Mouse (Mus musculus) 3T3-L1 (cell line): ENCODE data around the gene Aifm2.

Experiments used
- DNase-seq: peaks from one replicate; pipeline ENCODE4 v3.0.0-alpha.2; 2015; ENCODE audit warnings: low read depth, low spot score

Aifm2 gene

DNA sequence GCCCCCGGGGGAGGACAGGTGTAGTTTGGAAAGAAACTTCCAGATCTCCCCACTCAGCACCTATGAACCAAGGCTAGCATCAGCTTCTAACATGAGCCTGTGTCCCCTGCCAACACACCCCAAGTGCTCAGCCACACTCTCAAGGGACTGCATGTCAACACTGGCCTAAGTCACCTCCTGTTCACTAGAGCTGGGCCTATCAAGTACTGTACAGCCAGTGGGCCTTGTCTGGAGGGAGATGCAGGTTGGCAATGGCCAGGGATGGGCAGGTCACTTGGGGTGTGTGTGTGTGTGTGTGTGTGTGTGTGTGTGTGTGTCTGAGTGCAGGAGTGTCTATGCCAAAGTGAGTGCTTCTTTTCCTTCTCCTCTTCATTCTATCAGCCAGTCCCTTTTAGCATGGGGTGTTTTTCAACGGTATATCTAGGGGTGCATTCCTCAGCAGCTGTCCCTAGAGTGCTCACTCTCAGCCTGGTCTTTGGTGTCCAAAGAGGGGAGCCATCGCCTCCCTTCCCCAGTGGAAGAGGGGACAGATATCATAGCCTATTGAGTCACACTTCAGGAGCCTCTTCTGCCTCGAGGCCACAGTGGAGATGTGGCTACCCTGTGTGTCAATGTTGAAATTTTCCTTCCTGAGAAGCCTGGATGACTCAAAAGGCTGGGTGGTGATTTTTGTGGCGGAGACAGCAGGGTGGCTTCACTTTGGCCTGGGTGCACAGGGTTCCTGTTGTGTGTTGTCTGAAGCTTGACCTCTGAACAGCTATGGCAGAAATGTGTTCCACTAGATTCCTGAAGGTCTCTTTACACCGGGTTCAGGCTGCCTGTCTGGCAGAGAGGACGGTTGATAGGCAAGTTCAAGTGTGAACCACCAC is 1.2 kb downstream of the Aifm2 start:
- peak; percentile 34 for DNase-seq

DNA sequence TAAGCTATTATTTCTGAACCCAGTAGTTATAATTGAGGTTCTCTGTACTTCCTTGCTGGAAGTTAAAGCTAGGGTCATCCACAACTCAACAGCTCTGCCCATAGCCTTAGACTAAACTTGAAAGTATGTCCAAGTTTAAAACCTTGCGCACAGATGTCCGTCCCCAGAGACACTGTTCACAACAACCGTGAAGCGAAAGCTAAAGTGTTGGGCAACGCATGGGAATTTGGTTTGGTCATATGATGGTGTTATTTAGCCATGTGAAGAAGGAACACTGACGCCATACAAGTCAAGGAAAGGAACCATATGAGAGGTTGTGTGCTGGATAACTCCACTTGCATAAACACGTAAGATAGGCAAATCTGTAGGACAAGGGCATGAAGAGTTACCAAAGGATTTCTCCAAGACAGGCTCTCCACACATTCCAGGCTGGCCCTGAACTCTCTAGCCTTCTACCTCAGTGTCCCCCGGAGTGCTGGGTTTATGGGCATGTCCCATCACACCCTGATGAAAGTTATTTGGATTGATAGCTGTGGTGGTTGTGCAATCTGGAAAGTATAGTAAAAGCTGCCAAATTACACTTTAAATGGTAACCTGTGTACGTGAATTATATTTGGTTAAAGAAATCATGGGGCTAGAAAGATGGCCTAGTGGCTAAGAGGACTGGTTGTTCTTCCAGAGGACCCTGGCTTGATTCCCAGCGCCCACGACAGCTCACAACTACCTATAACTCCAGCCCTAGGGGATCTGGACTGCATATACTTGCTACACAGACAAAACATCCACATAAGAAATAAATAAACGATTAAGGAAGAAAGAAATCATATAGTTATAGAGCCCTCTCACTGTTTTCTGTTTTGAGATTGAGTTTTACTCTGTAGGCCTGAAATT is 2.6 kb downstream of the Aifm2 start:
- DNase-seq: no peak

DNA sequence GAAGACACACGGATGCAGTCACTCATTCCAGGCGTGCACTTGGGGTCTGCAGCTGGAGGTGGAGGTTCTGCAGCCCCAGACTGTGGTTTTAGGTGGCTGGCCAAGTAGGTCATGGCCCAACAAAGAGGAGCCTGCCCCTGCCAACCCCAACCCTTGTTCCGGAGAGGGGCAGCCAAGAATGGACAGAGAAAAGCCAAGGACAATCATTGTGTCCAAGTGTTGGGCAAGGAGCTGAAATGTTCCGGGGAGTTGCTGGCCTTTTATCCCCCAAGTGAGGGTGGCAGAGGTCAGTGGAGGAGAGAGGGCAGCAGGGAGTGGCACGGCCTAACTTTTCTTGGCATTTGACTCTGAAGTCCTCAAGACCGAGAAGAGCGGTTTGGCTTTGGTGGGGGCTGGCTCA is 5.3 kb downstream of the Aifm2 start:
- no peak for DNase-seq

DNA sequence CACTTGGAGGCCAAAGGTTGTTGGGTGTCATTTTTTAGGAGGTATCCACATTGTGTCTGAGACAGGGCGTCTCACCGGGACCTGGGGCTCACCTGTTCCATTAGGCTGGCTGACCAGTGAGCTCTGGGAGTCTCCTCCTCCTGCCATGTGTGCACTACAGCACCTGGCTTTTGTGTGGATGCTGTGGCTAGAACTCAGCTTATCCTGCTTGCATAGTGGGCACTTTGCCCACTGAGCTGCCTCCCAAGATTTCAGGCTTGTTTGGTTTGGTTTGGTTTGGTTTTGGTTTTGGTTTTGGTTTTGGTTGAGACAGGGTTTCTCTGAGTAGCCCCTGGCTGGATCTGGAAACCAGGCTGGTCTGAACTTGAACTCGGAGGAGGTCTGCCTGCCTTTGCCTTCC is 7.2 kb downstream of the Aifm2 start:
- peak; percentile 49 for DNase-seq

DNA sequence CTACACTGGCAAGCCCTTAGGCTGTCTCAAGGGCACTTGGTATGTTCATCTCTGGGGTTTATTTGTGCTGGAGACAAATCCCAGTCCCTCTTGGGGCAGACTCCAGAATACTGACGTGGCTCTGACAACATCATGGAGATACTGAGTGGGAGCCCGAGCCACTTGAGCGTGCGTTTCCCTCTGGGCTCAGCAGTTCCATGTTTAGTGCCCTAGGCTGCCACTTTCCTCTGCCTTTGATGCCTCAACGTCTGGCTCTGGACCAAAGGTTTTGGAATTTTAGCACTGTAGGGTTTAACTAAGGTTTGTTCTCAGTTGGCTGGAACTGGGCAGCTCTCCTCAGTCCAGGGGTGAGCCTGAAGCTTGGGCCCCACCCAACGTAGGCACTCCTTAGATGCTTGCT is 8.2 kb downstream of the Aifm2 start:
- DNase-seq: no peak

DNA sequence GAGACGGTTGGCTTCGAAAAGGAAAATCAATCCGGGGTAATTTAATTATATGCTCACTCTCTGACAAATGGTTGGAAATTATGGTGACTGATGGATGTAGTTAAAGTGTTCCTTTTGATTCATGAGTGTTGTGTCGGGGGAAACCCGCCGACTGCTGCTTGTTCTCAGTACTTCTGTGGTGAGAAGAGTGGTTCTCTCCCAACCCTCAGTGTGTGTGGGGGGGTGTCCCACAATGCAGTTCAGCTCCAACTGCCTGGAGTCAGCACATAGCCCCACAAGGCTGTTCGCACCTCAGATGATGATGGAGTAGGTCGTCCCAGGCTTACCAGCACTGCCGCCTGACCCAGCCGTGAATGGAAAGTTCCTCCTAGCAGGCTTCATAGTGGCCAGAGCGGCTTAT is 14.1 kb downstream of the Aifm2 start:
- DNase-seq: no peak

DNA sequence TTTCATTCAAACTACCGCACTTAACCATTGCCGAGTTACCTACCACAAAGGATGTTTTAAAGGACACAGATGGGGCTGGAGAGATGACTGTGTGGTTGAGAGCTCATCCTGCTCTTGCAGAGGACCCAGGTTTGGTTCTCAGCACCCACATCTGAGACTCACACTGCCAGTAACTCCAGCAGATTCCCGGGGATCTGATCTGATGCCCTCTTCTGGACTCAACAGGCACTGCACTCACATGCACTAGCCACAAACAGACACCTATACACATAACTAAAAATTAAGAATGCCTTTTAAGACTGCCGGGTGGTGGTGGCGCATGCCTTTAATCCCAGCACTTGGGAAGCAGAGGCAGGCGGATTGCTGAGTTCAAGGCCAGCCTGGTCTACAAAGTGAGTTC is 15.1 kb downstream of the Aifm2 start:
- no peak for DNase-seq

DNA sequence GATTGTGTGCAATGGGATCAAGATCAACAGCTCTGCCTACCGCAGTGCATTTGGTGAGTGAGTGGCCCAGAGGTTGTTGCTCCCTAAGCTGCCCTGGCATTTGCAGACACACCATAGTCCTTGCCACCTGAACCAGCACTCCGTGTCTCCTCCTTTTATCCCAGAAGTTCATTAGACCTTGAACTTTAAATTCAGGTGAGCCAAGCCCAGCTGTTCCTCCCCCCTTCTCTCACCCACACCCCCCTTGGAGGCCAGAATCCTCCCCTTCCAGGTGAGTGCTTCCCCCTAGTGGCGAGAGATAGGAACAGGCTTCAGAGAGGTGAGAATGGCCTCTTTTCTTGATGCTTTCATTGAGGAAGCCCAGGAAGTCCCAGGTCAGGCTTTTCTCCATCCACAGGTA is 19.3 kb downstream of the Aifm2 start:
- peak; percentile 63 for DNase-seq

DNA sequence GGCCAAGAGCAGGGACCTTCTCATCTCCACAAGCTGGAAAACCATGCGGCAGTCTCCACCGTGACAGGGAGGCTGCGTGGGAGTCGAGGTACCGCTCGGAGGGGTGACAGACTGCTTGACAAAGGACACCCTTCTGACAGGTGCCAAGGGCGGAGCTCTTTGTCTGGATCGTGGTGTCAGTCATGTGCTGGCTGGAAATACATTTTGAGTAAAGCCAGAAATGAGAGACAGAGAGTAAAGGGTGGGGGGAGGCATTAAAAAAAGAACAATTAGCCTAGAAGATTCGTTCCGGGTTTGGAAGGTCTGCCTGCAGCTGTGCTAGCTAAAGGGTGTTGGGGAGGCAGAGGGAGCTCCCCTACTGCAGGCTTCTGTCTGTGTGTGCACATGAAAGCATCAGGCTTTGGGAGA is 21.6 kb downstream of the Aifm2 start:
- no peak for DNase-seq

DNA sequence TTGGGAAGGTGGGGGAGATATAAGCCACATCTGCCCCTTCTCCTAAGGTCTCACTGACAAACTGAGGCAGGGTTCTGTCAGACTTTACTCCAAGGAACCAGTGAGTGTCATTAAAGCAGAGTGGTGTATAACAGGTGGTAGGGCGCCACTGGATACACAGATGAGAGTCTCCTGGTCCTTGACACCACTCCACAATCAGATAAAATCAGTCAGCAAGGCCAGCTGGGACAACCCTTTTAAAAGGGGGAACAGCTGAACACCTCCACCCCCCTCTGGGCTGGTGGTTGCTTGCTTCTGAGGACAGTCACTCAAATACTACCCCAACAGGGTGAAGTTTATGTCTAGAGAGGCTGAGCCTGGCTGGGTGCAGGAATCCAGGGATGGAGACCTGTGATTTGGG is 22.5 kb downstream of the Aifm2 start:
- no peak for DNase-seq

DNA sequence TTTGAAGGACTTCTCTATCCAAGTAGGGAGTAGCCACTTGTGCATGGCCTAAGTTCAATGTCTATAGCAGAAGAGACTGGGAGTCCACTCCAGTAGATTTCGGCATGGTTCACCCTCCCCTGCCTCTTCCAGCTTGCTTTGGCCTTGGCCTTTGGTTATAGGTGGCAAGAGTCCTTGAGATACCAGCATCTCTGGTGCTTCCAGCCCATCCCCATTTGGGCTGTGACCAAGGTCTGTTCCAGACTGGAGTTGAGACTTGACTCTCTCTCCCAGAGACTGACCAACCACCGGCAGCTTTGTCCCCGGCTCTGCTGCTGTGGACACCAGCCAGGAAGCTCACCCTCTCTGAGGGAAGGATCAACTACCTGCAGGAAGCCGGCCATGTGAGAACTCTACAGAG is 23.1 kb downstream of the Aifm2 start:
- DNase-seq: no peak

DNA sequence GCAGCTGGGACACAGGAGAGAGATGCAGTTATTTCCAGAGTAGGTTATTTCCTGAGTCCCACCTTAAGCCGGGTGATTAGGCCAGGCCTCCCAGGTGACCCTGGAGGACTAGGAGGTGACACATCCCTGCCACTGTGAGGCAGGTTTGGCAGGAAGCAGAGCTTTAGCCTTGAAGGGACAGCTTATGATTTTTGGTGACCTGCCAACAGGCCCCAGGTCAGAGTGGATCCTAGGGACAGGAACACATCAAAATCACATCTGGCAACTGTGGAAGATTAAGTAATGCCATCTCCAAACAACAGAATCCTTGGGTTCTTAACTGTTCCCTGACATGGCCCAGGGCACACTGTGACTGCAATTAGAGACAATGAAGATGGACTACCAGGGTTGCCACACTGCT is 26.2 kb downstream of the Aifm2 start:
- no peak for DNase-seq

DNA sequence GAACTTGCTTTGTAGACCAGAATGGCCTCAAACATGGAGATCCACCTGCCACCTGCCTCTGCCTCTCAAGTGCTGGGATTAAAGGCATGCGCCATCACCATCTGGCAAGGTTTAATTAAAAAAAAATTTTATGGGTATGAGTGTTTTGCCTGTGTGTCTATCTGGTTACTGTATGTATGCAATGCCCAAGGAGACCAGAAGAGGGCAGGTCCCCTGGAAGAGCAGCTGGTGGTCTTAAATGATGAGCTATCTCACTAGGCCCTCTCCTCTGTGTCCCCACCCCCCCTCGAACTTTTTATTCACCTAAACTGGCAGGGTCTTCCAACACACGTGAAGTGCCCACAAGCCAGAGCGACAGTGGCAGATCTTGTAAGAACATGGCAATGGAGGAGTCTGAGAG is 26.8 kb downstream of the Aifm2 start:
- peak; percentile 14 for DNase-seq

DNA sequence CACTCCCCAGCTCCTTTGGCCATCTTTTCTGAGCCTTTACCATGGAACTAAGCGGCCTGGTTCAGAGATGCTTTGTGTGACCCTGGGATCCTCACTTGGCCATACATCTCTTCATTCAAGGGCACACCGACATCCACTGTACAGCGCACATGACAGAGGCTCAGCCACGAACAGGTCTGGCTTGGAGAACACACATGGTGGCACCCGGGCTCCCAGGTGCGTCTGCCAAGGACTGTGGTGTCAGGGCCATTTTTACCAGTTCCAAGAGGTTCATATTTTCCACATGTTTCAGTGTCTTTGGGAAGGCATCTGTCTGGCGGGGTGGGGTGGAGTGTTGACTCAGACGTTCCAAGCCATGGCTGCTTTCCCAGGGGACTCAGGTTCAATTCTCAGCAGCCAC is 27.3 kb downstream of the Aifm2 start:
- no peak for DNase-seq

DNA sequence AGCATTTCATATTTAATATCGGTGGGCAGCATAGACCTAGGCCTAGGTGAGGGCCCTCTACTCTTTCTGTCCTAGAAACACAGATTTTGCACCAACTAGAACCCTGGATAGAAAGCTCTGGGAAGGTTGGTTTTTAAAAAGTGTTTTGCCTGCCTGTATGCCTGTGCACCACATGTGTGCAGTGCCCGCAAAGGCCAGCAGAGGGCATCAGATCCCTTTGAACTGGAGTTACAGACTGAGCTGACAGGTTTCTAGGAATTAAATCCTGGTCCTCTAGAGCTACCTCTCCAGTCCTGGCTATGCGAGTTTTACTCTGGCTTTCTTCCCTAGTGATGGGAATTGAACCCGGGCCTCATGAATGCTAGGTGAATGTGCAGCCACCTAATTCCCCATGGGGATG is 30.1 kb downstream of the Aifm2 start:
- peak; percentile 45 for DNase-seq

DNA sequence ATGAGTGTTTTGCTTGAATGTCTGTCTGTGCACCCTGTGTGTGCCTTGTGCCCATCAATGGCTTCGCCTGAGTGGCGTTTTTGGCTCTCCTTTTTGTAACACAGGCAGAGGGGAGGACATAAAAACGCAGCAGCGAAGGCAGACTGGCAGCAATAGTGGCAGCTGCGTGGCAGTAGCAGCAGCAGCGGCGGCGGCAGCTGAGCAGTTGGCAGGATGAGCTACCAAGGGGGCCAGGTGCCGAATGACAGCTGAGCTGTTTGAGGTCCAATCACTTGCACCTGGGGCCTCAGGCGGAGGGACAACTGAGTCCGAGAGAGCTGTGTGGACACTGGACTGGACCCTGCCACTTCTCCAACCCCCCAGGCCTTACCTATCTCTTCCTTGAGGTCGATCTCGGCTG is 32.2 kb downstream of the Aifm2 start:
- no peak for DNase-seq

DNA sequence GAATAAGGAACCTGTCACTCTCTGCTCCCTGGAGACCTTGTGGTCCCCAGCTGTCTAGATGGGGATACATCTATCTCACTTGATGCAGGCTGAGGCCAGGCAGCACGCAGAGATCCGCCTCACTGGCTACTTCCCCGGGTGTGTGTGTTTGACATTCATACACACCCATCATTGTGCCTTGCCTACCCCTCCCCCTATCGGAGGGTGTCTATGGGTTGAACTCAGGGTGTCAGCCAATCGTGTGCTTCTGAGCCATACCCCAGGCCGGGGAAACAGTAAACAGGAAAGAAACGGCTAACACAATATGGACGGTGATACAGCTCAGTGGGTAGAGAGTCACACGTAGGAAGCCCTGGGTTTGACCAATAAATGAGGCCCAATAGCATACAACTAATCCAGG is 35.0 kb downstream of the Aifm2 start:
- DNase-seq: no peak

DNA sequence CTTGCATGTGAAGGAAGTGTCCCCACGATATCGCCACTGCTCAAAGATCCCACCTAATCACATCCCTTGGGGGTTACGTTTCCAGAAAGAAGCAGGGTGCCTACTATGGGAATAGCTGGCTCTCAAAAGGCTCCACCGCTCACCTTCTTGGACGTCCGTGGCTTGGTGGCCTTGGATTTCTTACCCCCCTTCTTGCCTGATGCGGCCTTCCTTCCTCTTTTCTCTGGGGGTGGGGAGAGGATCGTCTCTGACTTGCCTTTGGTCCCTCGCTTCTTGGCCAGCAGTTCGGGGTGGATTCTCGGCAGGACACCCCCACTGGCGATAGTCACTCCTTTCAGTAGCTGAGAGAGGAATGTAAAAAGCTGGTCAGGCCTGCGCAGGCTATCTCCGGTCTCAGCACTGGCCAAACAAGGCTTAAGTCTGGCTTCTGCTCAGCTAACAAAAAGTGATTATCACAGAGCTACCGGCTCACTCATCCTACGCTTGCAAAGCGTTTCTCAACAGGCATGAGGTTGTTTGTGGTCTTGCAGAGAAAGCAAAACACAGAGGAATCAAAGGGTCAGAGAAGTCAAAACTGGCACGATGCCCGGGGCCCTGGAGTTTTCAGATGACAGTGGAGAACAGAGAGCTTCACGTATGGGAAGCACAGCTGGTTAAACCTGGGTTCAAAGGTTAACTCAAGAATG is 36.6 kb downstream of the Aifm2 start:
- peak; percentile 51 for DNase-seq

DNA sequence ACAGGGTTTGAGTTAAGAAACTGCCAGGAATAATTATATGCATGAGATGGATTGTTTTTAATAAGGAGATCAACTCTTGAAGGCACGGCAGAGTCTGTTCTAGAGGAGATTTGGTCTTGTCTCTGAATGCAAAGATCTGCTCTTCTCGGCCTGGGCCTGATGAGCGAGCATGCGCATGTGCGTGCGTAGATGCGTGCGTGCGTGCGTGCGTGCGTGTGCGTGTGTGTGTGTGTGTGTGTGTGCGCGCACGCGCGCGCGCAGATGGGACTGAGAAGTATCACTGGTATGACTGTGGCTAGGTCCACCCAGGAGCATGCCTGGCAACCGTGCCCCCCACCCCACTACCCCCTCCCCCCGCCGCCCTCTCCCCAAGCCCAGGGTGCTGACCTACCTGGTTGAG is 38.0 kb downstream of the Aifm2 start:
- DNase-seq: no peak

DNA sequence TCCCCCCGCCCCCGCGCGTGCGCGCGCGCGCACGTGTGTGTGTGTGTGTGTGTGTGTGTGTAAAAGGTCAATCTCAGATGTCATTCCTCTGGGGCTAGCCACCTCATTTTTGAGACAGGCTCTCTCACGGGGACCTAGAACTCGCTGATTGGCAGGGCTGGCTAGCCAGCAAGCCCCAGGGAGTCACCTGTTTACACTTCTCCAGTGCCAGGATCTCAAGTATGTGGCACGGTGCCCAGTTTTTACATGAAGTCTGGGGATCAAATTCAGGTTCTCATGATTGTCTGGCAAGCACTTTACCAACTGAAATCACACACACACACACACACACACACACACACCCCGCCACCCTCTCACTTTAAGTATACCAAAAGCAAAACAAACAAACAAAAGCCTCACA is 42.0 kb downstream of the Aifm2 start:
- DNase-seq: peak; percentile 69

DNA sequence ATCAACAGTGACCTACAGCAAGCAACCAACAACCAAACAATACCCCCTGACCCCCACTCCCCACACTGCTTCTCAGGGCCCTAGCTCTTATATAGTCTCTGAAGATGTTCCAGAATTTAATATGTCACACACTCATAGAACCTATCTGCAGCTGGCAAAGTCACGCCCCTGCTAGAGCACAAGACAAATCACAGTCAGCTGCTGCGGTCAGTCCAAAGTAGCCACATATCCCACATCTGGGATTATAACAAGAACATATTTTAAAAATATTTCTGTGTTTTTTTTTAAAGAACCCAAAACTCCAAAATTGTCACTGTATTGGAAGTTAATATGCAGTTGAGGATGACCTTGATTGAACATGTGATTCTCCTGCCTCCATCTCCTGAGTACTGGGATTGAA is 43.8 kb downstream of the Aifm2 start:
- DNase-seq: peak; percentile 14

DNA sequence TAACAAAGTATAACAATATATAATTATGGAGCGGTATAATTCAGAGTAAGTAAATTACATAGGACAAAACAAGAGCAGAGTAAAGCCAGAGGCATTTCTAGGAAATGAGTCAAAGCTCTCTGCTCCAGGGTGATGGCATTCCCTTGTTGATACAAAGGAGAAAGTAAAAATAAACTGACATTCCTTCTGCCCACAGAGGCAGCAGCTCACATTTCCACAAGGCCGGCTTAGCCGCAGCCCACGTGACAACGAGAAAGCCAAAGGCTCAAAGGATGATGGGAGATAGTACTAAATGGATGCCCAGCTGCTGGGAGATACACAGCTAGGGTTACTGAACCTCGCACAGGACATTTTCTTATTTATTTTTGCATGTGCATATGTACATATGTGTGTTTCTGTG is 44.8 kb downstream of the Aifm2 start:
- peak; percentile 97 for DNase-seq
